Mouse (Mus musculus) forebrain, postnatal 0 days (tissue): Measurements from ENCODE around the gene Golga5. TPM values are rescaled to one million over a fixed set of nuclear protein-coding genes. Genes with fewer than 3 reads are reported as not detected.

Experiments used
- ATAC-seq: fragments of 200-750 bp; cut with Nextera tagmentation; 2 replicates; pipeline ENCODE4 v1.8.0; 2017; ENCODE audit warnings: mild to moderate bottlenecking, moderate library complexity
- DNase-seq: peaks from one replicate; pipeline ENCODE4 v3.0.0-alpha.2; 2015
- H3K27ac ChIP-seq: fragments of 300-500 bp; sonication (generic); 2 replicates; pipeline ENCODE4 v1.5.1; 2014; ENCODE audit warnings: low read depth, mild to moderate bottlenecking, antibody characterized with exemption, low read length, moderate library complexity, mixed read lengths
- H3K27me3 ChIP-seq: fragments of 300-500 bp; sonication (generic); 2 replicates; pipeline ENCODE4 v1.6.1; 2014; ENCODE audit warnings: mild to moderate bottlenecking, low read length, mixed read lengths; ENCODE audit not compliant: insufficient read depth
- H3K36me3 ChIP-seq: fragments of 300-500 bp; sonication (generic); 2 replicates; pipeline ENCODE4 v1.6.1; 2014; ENCODE audit warnings: mild to moderate bottlenecking, moderate library complexity; ENCODE audit not compliant: insufficient read depth
- H3K4me1 ChIP-seq: fragments of 300-500 bp; sonication (generic); 2 replicates; pipeline ENCODE4 v1.6.1; 2014; ENCODE audit warnings: antibody characterized with exemption; ENCODE audit not compliant: insufficient read depth
- H3K4me2 ChIP-seq: fragments of 300-500 bp; sonication (generic); 2 replicates; pipeline ENCODE4 v1.6.1; 2014; ENCODE audit warnings: low read depth, mild to moderate bottlenecking, moderate library complexity
- H3K4me3 ChIP-seq: fragments of 300-500 bp; sonication (generic); 2 replicates; pipeline ENCODE4 v1.5.1; 2014; ENCODE audit warnings: low read depth, low read length, mixed read lengths
- H3K9ac ChIP-seq: fragments of 300-500 bp; sonication (generic); 2 replicates; pipeline ENCODE4 v1.6.1; 2014; ENCODE audit warnings: mild to moderate bottlenecking
- H3K9me3 ChIP-seq: fragments of 300-500 bp; sonication (generic); 2 replicates; pipeline ENCODE4 v1.6.1; 2016; ENCODE audit warnings: low read length
- CTCF ChIP-seq: sonication (generic); IDR thresholded peaks from 2 replicates; pipeline ENCODE4 v1.5.1; 2016; ENCODE audit warnings: antibody characterized with exemption, control low read depth, low read depth
- WGBS: fragments of 180-500 bp; shearing (Covaris S2); extraction: QIAGEN DNeasy Blood & Tissue Kit; methylation state at CpG from one replicate; pipeline ENCODE4 v1.1.7; 2014; 5-methylcytosine and 5-hydroxymethylcytosine counted together
- polyA plus RNA-seq: library from polyadenylated mRNA; unstranded; fragments of >200 nt; fragmentation: Nextera tagmentation; extraction: Ambion mirVana; gene quantifications from 2 replicates; pipeline ENCODE4 v1.2.1, GENCODE M21; 2015
- total RNA-seq: library from RNA; depleted of rRNA; stranded (reverse); fragments of >200 nt; gene quantifications from 2 replicates; pipeline ENCODE4 v1.2.3, GENCODE M21; 2014

Gene Golga5
- total and polyA plus RNA-seq, 2 experiments from 2014 or later: 25.6 to 34.9 TPM

GRCm38 (mm10) chr12:102497905-102498304 is 29.0 kb downstream of the Golga5 start:
- TF ChIP-seq CTCF: peak; percentile 40
- Histone ChIP-seq H3K4me1 (no peaks in the 10 kb centered on the region), H3K27me3 (no peaks in the 10 kb centered on the region), H3K9ac (no peak overlapping the region), H3K9me3 (no peaks in the 10 kb centered on the region), H3K27ac (no peak overlapping the region), H3K36me3 (peaks cover 47% of the 10 kb centered on the region), H3K4me3 (no peak overlapping the region), H3K4me2 (no peak overlapping the region)
- ATAC-seq (no peak), DNase-seq (no peak)
- 85% methylated on average over 2 of the region's 2 CpGs for WGBS

GRCm38 (mm10) chr12:102498726-102499125 is 29.8 kb downstream of the Golga5 start:
- H3K27ac ChIP-seq: no peak overlapping the region
- DNase-seq (no peak), ATAC-seq (no peak)
- no peaks in the 10 kb centered on the region for H3K9me3 ChIP-seq
- H3K4me2 ChIP-seq: no peak overlapping the region
- H3K9ac ChIP-seq: no peak overlapping the region
- no peak for TF ChIP-seq CTCF
- no peaks in the 10 kb centered on the region for H3K27me3 ChIP-seq
- no peaks in the 10 kb centered on the region for H3K4me1 ChIP-seq
- H3K36me3 ChIP-seq: peaks cover 40% of the 10 kb centered on the region
- WGBS: 35% methylated on average over 8 of the region's 8 CpGs
- no peak overlapping the region for H3K4me3 ChIP-seq

DNA sequence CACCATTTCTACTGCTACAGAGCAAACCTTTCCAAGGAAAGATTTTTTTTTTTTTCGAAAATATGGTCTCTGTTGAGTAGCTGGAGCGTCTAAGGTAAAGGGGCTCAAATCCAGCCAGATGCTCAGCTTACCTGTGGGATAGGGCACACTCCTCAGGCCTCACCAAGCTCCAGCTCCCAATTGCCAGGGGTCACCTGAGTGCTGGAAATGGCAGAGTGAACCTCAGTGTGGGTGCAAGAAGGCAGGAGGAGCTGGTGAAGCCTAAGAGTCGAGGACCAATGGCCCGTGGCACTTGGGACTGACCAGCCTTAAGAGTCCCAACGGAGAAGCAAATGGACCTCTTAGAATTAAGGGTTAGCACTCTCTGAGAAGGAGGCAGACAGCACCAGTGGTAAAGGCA is 30.3 kb downstream of the Golga5 start:
- no peaks in the 10 kb centered on the region for H3K27me3 ChIP-seq
- no peak for DNase-seq
- WGBS: 88% methylated on average over 5 of the region's 5 CpGs
- TF ChIP-seq CTCF: no peak
- peaks cover 35% of the 10 kb centered on the region for H3K36me3 ChIP-seq
- no peak overlapping the region for H3K27ac ChIP-seq
- H3K4me3 ChIP-seq: no peak overlapping the region
- no peaks in the 10 kb centered on the region for H3K4me1 ChIP-seq
- H3K9me3 ChIP-seq: no peaks in the 10 kb centered on the region
- no peak overlapping the region for H3K4me2 ChIP-seq
- H3K9ac ChIP-seq: no peak overlapping the region
- ATAC-seq: no peak

GRCm38 (mm10) chr12:102499723-102500122 is 30.8 kb downstream of the Golga5 start:
- Histone ChIP-seq H3K4me3 (no peak overlapping the region), H3K36me3 (peaks cover 32% of the 10 kb centered on the region), H3K9me3 (no peaks in the 10 kb centered on the region), H3K4me1 (no peaks in the 10 kb centered on the region), H3K9ac (no peak overlapping the region), H3K4me2 (no peak overlapping the region), H3K27me3 (no peaks in the 10 kb centered on the region), H3K27ac (no peak overlapping the region)
- WGBS: 80% methylated on average over 4 of the region's 4 CpGs
- TF ChIP-seq CTCF: peak; percentile 36
- ATAC-seq (no peak), DNase-seq (no peak)

GRCm38 (mm10) chr12:102501038-102501437 is 32.1 kb downstream of the Golga5 start:
- Histone ChIP-seq H3K9me3 (no peaks in the 10 kb centered on the region), H3K4me3 (no peak overlapping the region), H3K9ac (no peak overlapping the region), H3K36me3 (peaks cover 32% of the 10 kb centered on the region), H3K4me1 (no peaks in the 10 kb centered on the region), H3K27ac (no peak overlapping the region), H3K27me3 (no peaks in the 10 kb centered on the region), H3K4me2 (no peak overlapping the region)
- DNase-seq: no peak
- no peak for TF ChIP-seq CTCF
- ATAC-seq: no peak
- WGBS: 93% methylated on average over 2 of the region's 2 CpGs

GRCm38 (mm10) chr12:102501848-102502595 is 33.1 kb downstream of the Golga5 start:
- no peak for TF ChIP-seq CTCF
- H3K4me3 ChIP-seq: no peak overlapping the region
- ATAC-seq (peak; percentile 14; the same call in 1 of the 2 replicates), DNase-seq (no peak)
- WGBS: 83% methylated on average over 8 of the region's 8 CpGs
- no peak overlapping the region for H3K27ac ChIP-seq
- no peaks in the 10 kb centered on the region for H3K4me1 ChIP-seq
- no peak overlapping the region for H3K9ac ChIP-seq
- H3K9me3 ChIP-seq: no peaks in the 10 kb centered on the region
- H3K4me2 ChIP-seq: no peak overlapping the region
- no peaks in the 10 kb centered on the region for H3K27me3 ChIP-seq
- peaks cover 25% of the 10 kb centered on the region for H3K36me3 ChIP-seq

GRCm38 (mm10) chr12:102505131-102505713 is 36.3 kb downstream of the Golga5 start:
- Histone ChIP-seq H3K4me3 (no peak overlapping the region), H3K9me3 (no peaks in the 10 kb centered on the region), H3K27me3 (no peaks in the 10 kb centered on the region), H3K27ac (no peak overlapping the region), H3K9ac (no peak overlapping the region), H3K36me3 (no peaks in the 10 kb centered on the region), H3K4me2 (no peak overlapping the region), H3K4me1 (no peaks in the 10 kb centered on the region)
- no peak for TF ChIP-seq CTCF
- no peak for ATAC-seq
- DNase-seq: no peak
- WGBS: 75% methylated on average over 9 of the region's 9 CpGs
